Mouse (Mus musculus) forebrain, embryonic 12.5 days (tissue): Measurements from ENCODE around the gene Aknad1. TPM values are rescaled to one million over a fixed set of nuclear protein-coding genes. Genes with fewer than 3 reads are reported as not detected.

Experiments
- ATAC-seq: fragments of 200-750 bp; cut with Nextera tagmentation; 2 replicates; pipeline ENCODE4 v1.8.0; 2017; ENCODE audit warnings: moderate TSS enrichment; ENCODE audit not compliant: low FRiP score
- H3K27ac ChIP-seq: fragments of 300-500 bp; sonication (generic); 2 replicates; pipeline ENCODE4 v1.5.1; 2016; ENCODE audit warnings: mild to moderate bottlenecking
- H3K27me3 ChIP-seq: fragments of 300-500 bp; sonication (generic); 2 replicates; pipeline ENCODE4 v1.6.1; 2016; ENCODE audit warnings: mild to moderate bottlenecking
- H3K36me3 ChIP-seq: fragments of 300-500 bp; sonication (generic); replicated peaks from 2 replicates; pipeline ENCODE4 v1.6.1; 2016; ENCODE audit warnings: mild to moderate bottlenecking
- H3K4me1 ChIP-seq: fragments of 300-500 bp; sonication (generic); 2 replicates; pipeline ENCODE4 v1.6.1; 2016
- H3K4me2 ChIP-seq: fragments of 300-500 bp; sonication (generic); 2 replicates; pipeline ENCODE4 v1.6.1; 2016; ENCODE audit warnings: mild to moderate bottlenecking, moderate library complexity
- H3K4me3 ChIP-seq: fragments of 300-500 bp; sonication (generic); replicated peaks from 2 replicates; pipeline ENCODE4 v1.5.1; 2016; ENCODE audit warnings: mild to moderate bottlenecking
- H3K9ac ChIP-seq: fragments of 300-500 bp; sonication (generic); 2 replicates; pipeline ENCODE4 v1.6.1; 2016; ENCODE audit warnings: mild to moderate bottlenecking
- H3K9me3 ChIP-seq: fragments of 300-500 bp; sonication (generic); 2 replicates; pipeline ENCODE4 v1.6.1; 2016
- WGBS: fragments of 180-500 bp; shearing (Covaris S2); methylation state at CpG from one replicate; pipeline ENCODE4 v1.1.7; 2016; 5-methylcytosine and 5-hydroxymethylcytosine counted together
- polyA plus RNA-seq: library from polyadenylated mRNA; unstranded; fragments of >200 nt; fragmentation: Nextera tagmentation; extraction: Ambion mirVana; gene quantifications from 2 replicates; pipeline ENCODE4 v1.2.1, GENCODE M21; 2016

Gene Aknad1
- 0.04 TPM in 1 of 2 replicates, not detected in the other for polyA plus RNA-seq

GRCm38 (mm10) chr3:108739045-108739708, at the start of gene Aknad1:
Gene Aknad1 (plus strand): TSS chr3:108739658.
- Histone ChIP-seq H3K27ac (no peak within 1 kb of the TSS), H3K4me2 (no peak within 1 kb of the TSS), H3K4me3 (no peak within 1 kb of the TSS), H3K9ac (no peak within 1 kb of the TSS), H3K27me3 (no peaks in the 10 kb centered on the region), H3K36me3 (no peaks in the 10 kb centered on the region), H3K9me3 (no peaks in the 10 kb centered on the region), H3K4me1 (no peaks in the 10 kb centered on the region)
- 74% methylated on average over 8 of the region's 8 CpGs for WGBS
- ATAC-seq, result no peak

- Histone ChIP-seq H3K4me1 (no peaks in the 10 kb centered on the region), H3K9ac (no peak overlapping the region), H3K27me3 (no peaks in the 10 kb centered on the region), H3K36me3 (peaks cover 65% of the 10 kb centered on the region), H3K27ac (0 out of 2 replicates have a peak overlapping the region, but pooled peaks have one; percentile 25), H3K4me2 (no peak overlapping the region), H3K9me3 (no peaks in the 10 kb centered on the region), H3K4me3 (no peak overlapping the region)
- ATAC-seq, result no peak
- WGBS, result 76% methylated on average over 4 of the region's 4 CpGs
Observed at GRCm38 (mm10) chr3:108689979-108690378, 49.5 kb upstream of the Aknad1 start.

GRCm38 (mm10) chr3:108694321-108694720, 45.1 kb upstream of the Aknad1 start:
- Histone ChIP-seq H3K9me3 (no peaks in the 10 kb centered on the region), H3K36me3 (peaks cover 65% of the 10 kb centered on the region)
- 92% methylated on average over 9 of the region's 9 CpGs for WGBS

GRCm38 (mm10) chr3:108698662-108699061, 40.8 kb upstream of the Aknad1 start:
- no peaks in the 10 kb centered on the region for H3K27me3 ChIP-seq
- H3K4me1 ChIP-seq, result no peaks in the 10 kb centered on the region
- peaks cover 81% of the 10 kb centered on the region for H3K36me3 ChIP-seq
- H3K9ac ChIP-seq, result no peak overlapping the region
- no peak overlapping the region for H3K4me2 ChIP-seq
- WGBS, result 95% methylated on average over 8 of the region's 8 CpGs
- H3K9me3 ChIP-seq, result no peaks in the 10 kb centered on the region
- H3K27ac ChIP-seq, result no peak overlapping the region
- ATAC-seq, result no peak
- no peak overlapping the region for H3K4me3 ChIP-seq

More at GRCm38 (mm10) chr3:108694321-108694720, 45.1 kb upstream of the Aknad1 start:
- Histone ChIP-seq H3K27me3 (no peaks in the 10 kb centered on the region), H3K9ac (no peak overlapping the region), H3K4me1 (no peaks in the 10 kb centered on the region), H3K4me3 (no peak overlapping the region), H3K27ac (no peak overlapping the region), H3K4me2 (no peak overlapping the region)
- no peak for ATAC-seq

GRCm38 (mm10) chr3:108699786-108700185, 39.7 kb upstream of the Aknad1 start:
- H3K4me1 ChIP-seq, result no peaks in the 10 kb centered on the region
- H3K4me3 ChIP-seq, result no peak overlapping the region
- no peak overlapping the region for H3K27ac ChIP-seq
- H3K4me2 ChIP-seq, result no peak overlapping the region
- no peaks in the 10 kb centered on the region for H3K9me3 ChIP-seq
- peaks cover 70% of the 10 kb centered on the region for H3K36me3 ChIP-seq
- WGBS, result 94% methylated on average over 4 of the region's 4 CpGs
- H3K27me3 ChIP-seq, result no peaks in the 10 kb centered on the region
- H3K9ac ChIP-seq, result no peak overlapping the region
- ATAC-seq, result no peak

- no peaks in the 10 kb centered on the region for H3K27me3 ChIP-seq
- no peak overlapping the region for H3K27ac ChIP-seq
- ATAC-seq, result no peak
- no peaks in the 10 kb centered on the region for H3K9me3 ChIP-seq
- no peak overlapping the region for H3K4me3 ChIP-seq
- no peak overlapping the region for H3K9ac ChIP-seq
- no peak overlapping the region for H3K4me2 ChIP-seq
- H3K4me1 ChIP-seq, result no peaks in the 10 kb centered on the region
- H3K36me3 ChIP-seq, result peaks cover 61% of the 10 kb centered on the region
- WGBS, result 87% methylated on average over 1 of the region's 1 CpGs
Observed at GRCm38 (mm10) chr3:108701256-108701655, 38.2 kb upstream of the Aknad1 start.

GRCm38 (mm10) chr3:108702789-108703188, 36.7 kb upstream of the Aknad1 start:
- H3K27me3 ChIP-seq, result no peaks in the 10 kb centered on the region
- WGBS, result 90% methylated on average over 8 of the region's 8 CpGs
- H3K9me3 ChIP-seq, result no peaks in the 10 kb centered on the region
- no peak overlapping the region for H3K9ac ChIP-seq
- H3K4me2 ChIP-seq, result no peak overlapping the region
- H3K36me3 ChIP-seq, result peaks cover 52% of the 10 kb centered on the region
- no peak overlapping the region for H3K27ac ChIP-seq
- no peak for ATAC-seq
- no peaks in the 10 kb centered on the region for H3K4me1 ChIP-seq
- H3K4me3 ChIP-seq, result no peak overlapping the region

- no peak overlapping the region for H3K9ac ChIP-seq
- H3K27ac ChIP-seq, result no peak overlapping the region
- no peak overlapping the region for H3K4me2 ChIP-seq
- 92% methylated on average over 5 of the region's 5 CpGs for WGBS
- H3K9me3 ChIP-seq, result no peaks in the 10 kb centered on the region
- no peak for ATAC-seq
- H3K27me3 ChIP-seq, result no peaks in the 10 kb centered on the region
- H3K36me3 ChIP-seq, result peaks cover 11% of the 10 kb centered on the region
- H3K4me3 ChIP-seq, result no peak overlapping the region
- peaks cover 9% of the 10 kb centered on the region for H3K4me1 ChIP-seq
Observed at GRCm38 (mm10) chr3:108711296-108711695, 28.2 kb upstream of the Aknad1 start.

GRCm38 (mm10) chr3:108713065-108713675, 26.3 kb upstream of the Aknad1 start:
- H3K27ac ChIP-seq, result 0 out of 2 replicates have a peak overlapping the region, but pooled peaks have one; percentile 32
- no peak overlapping the region for H3K4me2 ChIP-seq
- no peak overlapping the region for H3K9ac ChIP-seq
- ATAC-seq, result no peak
- no peaks in the 10 kb centered on the region for H3K9me3 ChIP-seq
- no peaks in the 10 kb centered on the region for H3K27me3 ChIP-seq
- H3K4me3 ChIP-seq, result no peak overlapping the region
- H3K4me1 ChIP-seq, result peaks cover 9% of the 10 kb centered on the region
- peaks cover 4% of the 10 kb centered on the region; the same call in 1 of the 2 replicates for H3K36me3 ChIP-seq
- 43% methylated on average over 3 of the region's 3 CpGs for WGBS

GRCm38 (mm10) chr3:108714837-108715236, 24.6 kb upstream of the Aknad1 start:
- ATAC-seq, result no peak
- peaks cover 4% of the 10 kb centered on the region; the same call in 1 of the 2 replicates for H3K36me3 ChIP-seq
- no peak overlapping the region for H3K9ac ChIP-seq
- H3K27ac ChIP-seq, result no peak overlapping the region
- H3K4me3 ChIP-seq, result no peak overlapping the region
- peaks cover 16% of the 10 kb centered on the region for H3K4me1 ChIP-seq
- 95% methylated on average over 4 of the region's 4 CpGs for WGBS
- no peak overlapping the region for H3K4me2 ChIP-seq
- H3K9me3 ChIP-seq, result no peaks in the 10 kb centered on the region
- no peaks in the 10 kb centered on the region for H3K27me3 ChIP-seq

- 92% methylated on average over 3 of the region's 3 CpGs for WGBS
- ATAC-seq, result no peak
Observed at GRCm38 (mm10) chr3:108717896-108718502, 21.5 kb upstream of the Aknad1 start.

GRCm38 (mm10) chr3:108719357-108719756, 20.1 kb upstream of the Aknad1 start:
- H3K4me2 ChIP-seq, result peak overlapping the region; percentile 66; the same call in 1 of the 2 replicates
- H3K4me3 ChIP-seq, result no peak overlapping the region
- H3K9me3 ChIP-seq, result no peaks in the 10 kb centered on the region
- ATAC-seq, result no peak
- H3K27ac ChIP-seq, result no peak overlapping the region
- 0 out of 2 replicates have a peak overlapping the region, but pooled peaks have one; percentile 12 for H3K9ac ChIP-seq
- WGBS, result 92% methylated on average over 2 of the region's 2 CpGs
- no peaks in the 10 kb centered on the region for H3K27me3 ChIP-seq
- peaks cover 4% of the 10 kb centered on the region; the same call in 1 of the 2 replicates for H3K36me3 ChIP-seq
- H3K4me1 ChIP-seq, result peaks cover 29% of the 10 kb centered on the region

More at GRCm38 (mm10) chr3:108717896-108718502, 21.5 kb upstream of the Aknad1 start:
- Histone ChIP-seq H3K27me3 (no peaks in the 10 kb centered on the region), H3K9ac (no peak overlapping the region), H3K9me3 (no peaks in the 10 kb centered on the region), H3K4me1 (peaks cover 32% of the 10 kb centered on the region), H3K27ac (no peak overlapping the region), H3K4me3 (no peak overlapping the region), H3K4me2 (no peak overlapping the region), H3K36me3 (peaks cover 4% of the 10 kb centered on the region; the same call in 1 of the 2 replicates)
